Mouse (Mus musculus) layer of hippocampus, adult 18-20 months (tissue): ENCODE results near the gene Apbb1ip. TPM values are rescaled to one million over a fixed set of nuclear protein-coding genes. Genes with fewer than 3 reads are reported as not detected.
"Not testable (repeated sequence)": the region's sequence is repeated elsewhere in the genome, so short reads cannot be mapped to it uniquely, and the experiment has no call there.

Source experiments
- DNase-seq, 2 experiments: peaks; one replicate each; pipeline ENCODE4 v3.0.0; 2022; ENCODE audit warnings: low spot score in 2 of 2
- total RNA-seq, 2 experiments: library from RNA; stranded (reverse); gene quantifications; 2 replicates each; pipeline ENCODE4 v1.2.3; 2021

The Apbb1ip gene
- total RNA-seq, 2 experiments from 2014 or later: 5.1 to 6.2 TPM

- DNase-seq: no peak
Observed at GRCm38 (mm10) chr2:22816231-22816630, 42.3 kb downstream of the Apbb1ip start.

GRCm38 (mm10) chr2:22822293-22822692 is 48.4 kb downstream of the Apbb1ip start:
- DNase-seq: no peak

- DNase-seq: no peak
Observed at GRCm38 (mm10) chr2:22845514-22845913, 71.6 kb downstream of the Apbb1ip start.

- DNase-seq: no peak
Observed at GRCm38 (mm10) chr2:22851900-22852299, 78.0 kb downstream of the Apbb1ip start.

GRCm38 (mm10) chr2:22857501-22857900 is 83.6 kb downstream of the Apbb1ip start:
- DNase-seq: peak in 1 of 2 experiments; percentile 11

GRCm38 (mm10) chr2:22862194-22862593 is 88.3 kb downstream of the Apbb1ip start:
- no peak for DNase-seq

GRCm38 (mm10) chr2:22864394-22865037 is 90.6 kb downstream of the Apbb1ip start:
- DNase-seq: peak; percentile 74 to 83

GRCm38 (mm10) chr2:22865818-22866217 is 91.9 kb downstream of the Apbb1ip start:
- no peak for DNase-seq

GRCm38 (mm10) chr2:22866894-22867424 is 93.1 kb downstream of the Apbb1ip start:
- no peak for DNase-seq

GRCm38 (mm10) chr2:22873159-22873558 is 99.3 kb downstream of the Apbb1ip start:
- DNase-seq: no peak

GRCm38 (mm10) chr2:22874628-22875027 is 100.7 kb downstream of the Apbb1ip start:
- no peak for DNase-seq

GRCm38 (mm10) chr2:22876614-22877013 is 102.7 kb downstream of the Apbb1ip start:
- no peak for DNase-seq

- no peak for DNase-seq
Observed at GRCm38 (mm10) chr2:22878781-22879180, 104.9 kb downstream of the Apbb1ip start.

GRCm38 (mm10) chr2:22880726-22881125 is 106.8 kb downstream of the Apbb1ip start:
- not testable (repeated sequence) for DNase-seq

- DNase-seq: peak in 1 of 2 experiments; percentile 25
Observed at GRCm38 (mm10) chr2:22894932-22895281, 121.0 kb downstream of the Apbb1ip start.

GRCm38 (mm10) chr2:22895282-22896273 is 121.7 kb downstream of the Apbb1ip start, which contains the start of gene Pdss1:
Gene Pdss1 (plus strand): TSS chr2:22895522.
- peak; percentile 84 to 92 for DNase-seq

GRCm38 (mm10) chr2:22903947-22904346 is 130.1 kb downstream of the Apbb1ip start:
- no peak for DNase-seq

GRCm38 (mm10) chr2:22914421-22914820 is 140.5 kb downstream of the Apbb1ip start:
- DNase-seq: no peak

GRCm38 (mm10) chr2:22918651-22919050 is 144.8 kb downstream of the Apbb1ip start:
- no peak for DNase-seq
